Mouse (Mus musculus): ENCODE results near the gene Cpox.
A peak's percentile ranks its signal among the peaks of the same experiment; 100 is the strongest.

The Cpox gene

GRCm38 (mm10) chr16:58751314-58751713 lies 81.2 kb downstream of the Cpox start:
- DNase-seq (ENCODE audit: low read depth), result peak; percentile 54

- DNase-seq (ENCODE audit: low read depth), result no peak
These were observed 86.1 kb downstream of the Cpox start for GRCm38 (mm10) chr16:58756191-58756590.

DNA sequence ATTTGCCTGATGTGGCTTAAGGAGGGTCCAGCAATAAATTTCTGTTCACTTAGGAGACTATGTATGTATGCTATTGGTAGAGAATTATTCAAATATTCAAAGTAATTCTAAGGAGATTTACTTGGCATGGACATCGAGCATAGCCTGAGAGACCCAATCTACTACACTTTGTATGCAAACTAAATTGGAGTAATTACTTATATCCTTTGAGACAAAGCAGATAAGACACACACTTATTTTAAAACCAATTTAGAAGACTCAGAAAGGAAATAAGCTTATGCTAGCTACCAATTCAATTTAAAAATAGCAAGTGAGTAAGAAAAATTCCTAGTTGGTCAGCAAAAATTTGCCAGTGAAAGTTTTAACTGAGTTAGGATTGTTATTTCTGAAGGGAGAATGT lies 93.0 kb downstream of the Cpox start, which contains the start of gene Olfr172:
TSS of gene Olfr172 (minus strand) at position 101 of the 400 bp plus-strand sequence.
- no peak for DNase-seq (ENCODE audit: low read depth)

Data from induced T-regulatory cell, adult 2 months (primary cell).